22 mouse cellular contexts compared by ENCODE assay signal in the genomic region with DNA sequence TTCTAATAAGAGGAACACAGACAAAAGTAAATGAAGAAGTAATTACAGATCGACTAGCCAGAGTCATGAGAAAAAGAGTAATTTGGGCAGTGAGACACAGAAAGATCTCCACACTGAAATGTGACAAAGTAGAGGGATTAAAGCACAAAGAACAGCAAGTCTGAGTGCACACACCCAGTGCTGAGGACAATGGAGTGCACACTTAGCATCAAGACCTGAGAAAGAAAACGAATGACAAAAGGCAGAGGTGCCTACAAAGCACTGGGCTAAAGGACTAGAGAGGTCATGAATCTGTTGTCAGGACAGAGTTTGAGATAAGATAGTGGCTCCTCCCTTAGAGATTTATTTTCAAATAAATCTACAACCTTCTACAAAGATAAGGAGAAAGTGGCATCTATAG.
"Had no signal": no experiment of that assay in that cellular context is flagged by ENCODE, and none has a peak within 500 bp of the region (broad histone marks: within the 10 kb centered on the region; RNA-seq: fewer than 3 reads in every experiment).

No protein-coding gene starts in this region.

- H3K9ac ChIP-seq: limb, embryonic 13.5 days; liver, embryonic 13.5 days; lung, embryonic 14.5 days; midbrain, embryonic 12.5 days had no signal

- DNase-seq: kidney, adult 2 months; kidney, postnatal 25 days; layer of hippocampus, adult 9-11 months; liver; liver, embryonic 13.5 days; lung, embryonic 14.5 days; lung, postnatal 4 days; right cerebral cortex, adult 18-20 months; right cerebral cortex, postnatal 14 days; right cerebral cortex, postnatal 4 days; thymus, adult 2 months; thymus, postnatal 14 days; thymus, postnatal 4 days had no signal

- H3K27ac ChIP-seq: kidney, postnatal 0 days; layer of hippocampus, adult 2 months; limb, embryonic 10.5 days; limb, embryonic 13.5 days; liver, embryonic 13.5 days; midbrain, embryonic 12.5 days; stomach, postnatal 0 days had no signal

- H3K4me3 ChIP-seq: layer of hippocampus, adult 2 months; limb, embryonic 10.5 days; limb, embryonic 13.5 days; liver, embryonic 13.5 days; midbrain, embryonic 12.5 days; myocyte had no signal

- H3K27me3 ChIP-seq: limb, embryonic 13.5 days; liver, embryonic 13.5 days; midbrain, embryonic 12.5 days had no signal

- H3K9me3 ChIP-seq: limb, embryonic 10.5 days; limb, embryonic 13.5 days; liver, embryonic 13.5 days; midbrain, embryonic 12.5 days had no signal

- H3K4me2 ChIP-seq: limb, embryonic 13.5 days; liver, embryonic 13.5 days; lung, embryonic 14.5 days; midbrain, embryonic 12.5 days had no signal

- H3K36me3 ChIP-seq: liver, embryonic 13.5 days; midbrain, embryonic 12.5 days had no signal

- H3K4me1 ChIP-seq: limb, embryonic 10.5 days; limb, embryonic 13.5 days had no signal

- ATAC-seq: lung, postnatal 0 days; midbrain, embryonic 16.5 days had no signal
